Mouse (Mus musculus): ENCODE results near the gene Prox1. TPM values are rescaled to one million over a fixed set of nuclear protein-coding genes. Genes with fewer than 3 reads are reported as not detected.
A peak's percentile ranks its signal among the peaks of the same experiment; 100 is the strongest.

The Prox1 gene
- polyA plus RNA-seq, 1 experiment from 2014 or later: 8.5 TPM

GRCm38 (mm10) chr1:190144416-190144815 is 26.1 kb downstream of the Prox1 start:
- no peak for ATAC-seq (ENCODE audit: low FRiP score)
- H3K4me1 ChIP-seq (replicated peaks; ENCODE audit: control insufficient read depth, insufficient read depth, low read length): peaks cover 10% of the 10 kb centered on the region

GRCm38 (mm10) chr1:190143593-190143992 is 26.9 kb downstream of the Prox1 start:
- Histone ChIP-seq H3K27me3 (ENCODE audit: control insufficient read depth, insufficient read depth, low read length) (no peaks in the 10 kb centered on the region), H3K4me3 (ENCODE audit: low read depth, low read length) (no peak overlapping the region), H3K9me3 (ENCODE audit: control insufficient read depth, low read length) (no peaks in the 10 kb centered on the region), H3K4me2 (replicated peaks; ENCODE audit: low read depth, low read length) (no peak overlapping the region), H3K27ac (ENCODE audit: low read depth, low read length) (no peak overlapping the region), H3K4me1 (replicated peaks; ENCODE audit: control insufficient read depth, insufficient read depth, low read length) (peaks cover 9% of the 10 kb centered on the region), H3K9ac (ENCODE audit: low read depth, low read length) (no peak overlapping the region), H3K36me3 (ENCODE audit: control insufficient read depth, insufficient read depth, low read length) (no peaks in the 10 kb centered on the region)
- no peak for ATAC-seq (ENCODE audit: low FRiP score)
- no peak for DNase-seq (ENCODE audit: low spot score)
- WGBS: 92% methylated on average over 9 of the region's 9 CpGs

More at GRCm38 (mm10) chr1:190144416-190144815, 26.1 kb downstream of the Prox1 start:
- no peak overlapping the region for H3K27ac ChIP-seq (ENCODE audit: low read depth, low read length)
- H3K4me2 ChIP-seq (replicated peaks; ENCODE audit: low read depth, low read length): no peak overlapping the region
- DNase-seq (ENCODE audit: low spot score): no peak
- H3K4me3 ChIP-seq (ENCODE audit: low read depth, low read length): no peak overlapping the region
- no peaks in the 10 kb centered on the region for H3K9me3 ChIP-seq (ENCODE audit: control insufficient read depth, low read length)
- H3K36me3 ChIP-seq (ENCODE audit: control insufficient read depth, insufficient read depth, low read length): no peaks in the 10 kb centered on the region
- H3K9ac ChIP-seq (ENCODE audit: low read depth, low read length): no peak overlapping the region
- no peaks in the 10 kb centered on the region for H3K27me3 ChIP-seq (ENCODE audit: control insufficient read depth, insufficient read depth, low read length)

GRCm38 (mm10) chr1:190142584-190142983 is 27.9 kb downstream of the Prox1 start:
- WGBS: 45% methylated on average over 4 of the region's 4 CpGs
- Histone ChIP-seq H3K27ac (ENCODE audit: low read depth, low read length) (no peak overlapping the region), H3K9ac (ENCODE audit: low read depth, low read length) (no peak overlapping the region), H3K9me3 (ENCODE audit: control insufficient read depth, low read length) (no peaks in the 10 kb centered on the region), H3K4me1 (replicated peaks; ENCODE audit: control insufficient read depth, insufficient read depth, low read length) (peaks cover 9% of the 10 kb centered on the region), H3K27me3 (ENCODE audit: control insufficient read depth, insufficient read depth, low read length) (no peaks in the 10 kb centered on the region), H3K36me3 (ENCODE audit: control insufficient read depth, insufficient read depth, low read length) (no peaks in the 10 kb centered on the region), H3K4me3 (ENCODE audit: low read depth, low read length) (no peak overlapping the region), H3K4me2 (replicated peaks; ENCODE audit: low read depth, low read length) (no peak overlapping the region)
- DNase-seq (ENCODE audit: low spot score): no peak
- ATAC-seq (ENCODE audit: low FRiP score): peak; percentile 48; the same call in 1 of the 2 replicates

- H3K36me3 ChIP-seq (ENCODE audit: control insufficient read depth, insufficient read depth, low read length): no peaks in the 10 kb centered on the region
- H3K4me2 ChIP-seq (replicated peaks; ENCODE audit: low read depth, low read length): no peak overlapping the region
- peaks cover 8% of the 10 kb centered on the region for H3K4me1 ChIP-seq (replicated peaks; ENCODE audit: control insufficient read depth, insufficient read depth, low read length)
- no peak overlapping the region; the same call in 1 of the 2 replicates for H3K9ac ChIP-seq (ENCODE audit: low read depth, low read length)
- no peak overlapping the region for H3K27ac ChIP-seq (ENCODE audit: low read depth, low read length)
- ATAC-seq (ENCODE audit: low FRiP score): no peak
- no peaks in the 10 kb centered on the region for H3K9me3 ChIP-seq (ENCODE audit: control insufficient read depth, low read length)
- H3K27me3 ChIP-seq (ENCODE audit: control insufficient read depth, insufficient read depth, low read length): no peaks in the 10 kb centered on the region
- 34% methylated on average over 6 of the region's 6 CpGs for WGBS
- no peak for DNase-seq (ENCODE audit: low spot score)
- H3K4me3 ChIP-seq (ENCODE audit: low read depth, low read length): no peak overlapping the region
Observed at GRCm38 (mm10) chr1:190140519-190140918, 30.0 kb downstream of the Prox1 start.

- Histone ChIP-seq H3K9me3 (ENCODE audit: control insufficient read depth, low read length) (no peaks in the 10 kb centered on the region), H3K36me3 (ENCODE audit: control insufficient read depth, insufficient read depth, low read length) (no peaks in the 10 kb centered on the region), H3K4me2 (replicated peaks; ENCODE audit: low read depth, low read length) (no peak overlapping the region), H3K4me3 (ENCODE audit: low read depth, low read length) (no peak overlapping the region), H3K4me1 (replicated peaks; ENCODE audit: control insufficient read depth, insufficient read depth, low read length) (peaks cover 8% of the 10 kb centered on the region), H3K27ac (ENCODE audit: low read depth, low read length) (0 out of 2 replicates have a peak overlapping the region, but pooled peaks have one; percentile 1), H3K9ac (ENCODE audit: low read depth, low read length) (no peak overlapping the region), H3K27me3 (ENCODE audit: control insufficient read depth, insufficient read depth, low read length) (no peaks in the 10 kb centered on the region)
- DNase-seq (ENCODE audit: low spot score) (no peak), ATAC-seq (ENCODE audit: low FRiP score) (no peak)
- 36% methylated on average over 13 of the region's 13 CpGs for WGBS
Observed at GRCm38 (mm10) chr1:190139711-190140405, 30.7 kb downstream of the Prox1 start.

GRCm38 (mm10) chr1:190137943-190138342 is 32.6 kb downstream of the Prox1 start:
- no peak overlapping the region for H3K4me2 ChIP-seq (replicated peaks; ENCODE audit: low read depth, low read length)
- H3K4me3 ChIP-seq (ENCODE audit: low read depth, low read length): no peak overlapping the region
- H3K9me3 ChIP-seq (ENCODE audit: control insufficient read depth, low read length): no peaks in the 10 kb centered on the region
- WGBS: 65% methylated on average over 10 of the region's 10 CpGs
- H3K9ac ChIP-seq (ENCODE audit: low read depth, low read length): no peak overlapping the region
- H3K36me3 ChIP-seq (ENCODE audit: control insufficient read depth, insufficient read depth, low read length): no peaks in the 10 kb centered on the region
- H3K27me3 ChIP-seq (ENCODE audit: control insufficient read depth, insufficient read depth, low read length): no peaks in the 10 kb centered on the region
- ATAC-seq (ENCODE audit: low FRiP score) (0 out of 2 replicates have a peak, but pooled peaks have one; percentile 38), DNase-seq (ENCODE audit: low spot score) (no peak)
- peak overlapping the region; percentile 78 for H3K27ac ChIP-seq (ENCODE audit: low read depth, low read length)
- peaks cover 8% of the 10 kb centered on the region for H3K4me1 ChIP-seq (replicated peaks; ENCODE audit: control insufficient read depth, insufficient read depth, low read length)

GRCm38 (mm10) chr1:190132897-190133296 is 37.6 kb downstream of the Prox1 start:
- Histone ChIP-seq H3K4me2 (replicated peaks; ENCODE audit: low read depth, low read length) (no peak overlapping the region), H3K9ac (ENCODE audit: low read depth, low read length) (no peak overlapping the region), H3K4me1 (replicated peaks; ENCODE audit: control insufficient read depth, insufficient read depth, low read length) (peaks cover 19% of the 10 kb centered on the region), H3K36me3 (ENCODE audit: control insufficient read depth, insufficient read depth, low read length) (no peaks in the 10 kb centered on the region), H3K4me3 (ENCODE audit: low read depth, low read length) (no peak overlapping the region), H3K27ac (ENCODE audit: low read depth, low read length) (no peak overlapping the region), H3K9me3 (ENCODE audit: control insufficient read depth, low read length) (no peaks in the 10 kb centered on the region), H3K27me3 (ENCODE audit: control insufficient read depth, insufficient read depth, low read length) (no peaks in the 10 kb centered on the region)
- DNase-seq (ENCODE audit: low spot score) (no peak), ATAC-seq (ENCODE audit: low FRiP score) (no peak)
- WGBS: 46% methylated on average over 4 of the region's 4 CpGs

GRCm38 (mm10) chr1:190130888-190131287 is 39.6 kb downstream of the Prox1 start:
- Histone ChIP-seq H3K9me3 (ENCODE audit: control insufficient read depth, low read length) (no peaks in the 10 kb centered on the region), H3K36me3 (ENCODE audit: control insufficient read depth, insufficient read depth, low read length) (no peaks in the 10 kb centered on the region), H3K4me2 (replicated peaks; ENCODE audit: low read depth, low read length) (no peak overlapping the region), H3K9ac (ENCODE audit: low read depth, low read length) (no peak overlapping the region), H3K27me3 (ENCODE audit: control insufficient read depth, insufficient read depth, low read length) (no peaks in the 10 kb centered on the region), H3K27ac (ENCODE audit: low read depth, low read length) (no peak overlapping the region), H3K4me3 (ENCODE audit: low read depth, low read length) (no peak overlapping the region), H3K4me1 (replicated peaks; ENCODE audit: control insufficient read depth, insufficient read depth, low read length) (peaks cover 20% of the 10 kb centered on the region)
- 62% methylated on average over 4 of the region's 4 CpGs for WGBS
- ATAC-seq (ENCODE audit: low FRiP score) (no peak), DNase-seq (ENCODE audit: low spot score) (no peak)

- ATAC-seq (ENCODE audit: low FRiP score) (0 out of 2 replicates have a peak, but pooled peaks have one; percentile 19), DNase-seq (ENCODE audit: low spot score) (no peak)
- H3K36me3 ChIP-seq (ENCODE audit: control insufficient read depth, insufficient read depth, low read length): no peaks in the 10 kb centered on the region
- WGBS: 21% methylated on average over 7 of the region's 7 CpGs
- H3K27ac ChIP-seq (ENCODE audit: low read depth, low read length): peak overlapping the region; percentile 30
- H3K9me3 ChIP-seq (ENCODE audit: control insufficient read depth, low read length): no peaks in the 10 kb centered on the region
- no peaks in the 10 kb centered on the region for H3K27me3 ChIP-seq (ENCODE audit: control insufficient read depth, insufficient read depth, low read length)
- no peak overlapping the region for H3K9ac ChIP-seq (ENCODE audit: low read depth, low read length)
- no peak overlapping the region for H3K4me2 ChIP-seq (replicated peaks; ENCODE audit: low read depth, low read length)
- peaks cover 20% of the 10 kb centered on the region for H3K4me1 ChIP-seq (replicated peaks; ENCODE audit: control insufficient read depth, insufficient read depth, low read length)
- no peak overlapping the region for H3K4me3 ChIP-seq (ENCODE audit: low read depth, low read length)
Observed at GRCm38 (mm10) chr1:190129553-190129952, 41.0 kb downstream of the Prox1 start.
